Mouse (Mus musculus) embryo, embryonic 10 days (tissue): ENCODE measurements at regions not wholly inside any gene's neighbourhood (a gene's known extent, or its start where the extent isn't known, plus 50 kb on each side); places are given as distances from the start of the nearest gene placed in this dataset.

Experiments
- DNase-seq: peaks from one replicate; pipeline ENCODE4 v3.0.0-alpha.2; 2015; ENCODE audit warnings: low spot score

DNA sequence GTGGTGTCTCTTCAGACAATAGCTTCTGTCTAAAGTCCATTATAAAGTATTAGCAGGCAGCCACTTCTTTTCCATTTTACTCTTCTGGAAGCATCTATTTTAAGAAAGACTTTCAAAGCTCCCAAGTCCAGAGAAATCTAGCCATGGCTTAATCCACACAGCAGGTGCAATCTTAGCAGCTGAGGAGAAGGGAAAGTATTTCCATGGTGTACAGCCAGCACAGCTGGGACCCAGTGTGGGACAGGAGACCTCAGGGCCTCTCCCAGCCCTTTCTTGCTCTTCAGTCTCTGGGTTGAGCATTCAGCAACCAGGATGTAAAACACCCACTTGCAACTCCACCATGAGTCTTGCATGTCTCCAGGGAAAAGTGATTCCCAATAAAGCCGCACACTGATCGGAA is 202.8 kb downstream of the Gadd45g start:
- no peak for DNase-seq

DNA sequence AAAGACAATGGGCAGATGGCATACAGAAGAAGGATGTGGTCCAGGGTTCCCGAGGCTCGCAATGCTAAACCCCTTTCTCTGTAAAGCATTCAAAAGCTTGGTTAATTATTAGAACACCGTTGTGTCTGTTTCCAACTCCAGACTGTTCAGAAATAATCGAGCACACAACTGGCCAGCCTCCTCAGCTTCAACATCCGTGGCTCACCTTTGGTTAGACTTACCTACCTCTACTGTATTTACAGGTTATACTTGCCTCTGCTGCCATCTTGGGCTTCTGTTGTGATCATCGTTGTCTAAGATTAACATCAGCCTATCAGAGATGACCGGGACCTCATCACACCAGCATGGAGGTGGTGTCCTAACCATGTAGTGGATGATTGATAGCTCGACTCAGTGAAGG is 209.3 kb downstream of the Gadd45g start:
- no peak for DNase-seq

DNA sequence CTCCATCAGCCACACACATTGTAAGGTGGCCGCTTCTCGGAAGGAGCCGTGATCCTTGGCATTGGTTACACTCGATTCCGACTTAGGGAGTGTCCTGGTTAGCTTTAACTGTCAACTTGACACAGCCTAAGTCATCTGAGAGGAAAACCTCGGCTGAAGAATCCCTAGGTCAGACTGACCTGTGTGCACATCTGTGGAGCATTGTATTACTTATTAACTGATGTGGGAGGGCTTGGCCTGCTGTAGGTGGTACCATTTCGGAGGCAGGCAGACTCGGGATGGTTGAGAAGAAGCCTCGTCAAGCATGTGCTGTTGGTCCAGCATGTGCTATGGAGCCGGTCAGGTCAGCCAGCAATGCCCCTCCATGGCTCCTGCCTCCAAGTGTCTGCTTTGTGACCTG is 211.0 kb downstream of the Gadd45g start:
- no peak for DNase-seq

DNA sequence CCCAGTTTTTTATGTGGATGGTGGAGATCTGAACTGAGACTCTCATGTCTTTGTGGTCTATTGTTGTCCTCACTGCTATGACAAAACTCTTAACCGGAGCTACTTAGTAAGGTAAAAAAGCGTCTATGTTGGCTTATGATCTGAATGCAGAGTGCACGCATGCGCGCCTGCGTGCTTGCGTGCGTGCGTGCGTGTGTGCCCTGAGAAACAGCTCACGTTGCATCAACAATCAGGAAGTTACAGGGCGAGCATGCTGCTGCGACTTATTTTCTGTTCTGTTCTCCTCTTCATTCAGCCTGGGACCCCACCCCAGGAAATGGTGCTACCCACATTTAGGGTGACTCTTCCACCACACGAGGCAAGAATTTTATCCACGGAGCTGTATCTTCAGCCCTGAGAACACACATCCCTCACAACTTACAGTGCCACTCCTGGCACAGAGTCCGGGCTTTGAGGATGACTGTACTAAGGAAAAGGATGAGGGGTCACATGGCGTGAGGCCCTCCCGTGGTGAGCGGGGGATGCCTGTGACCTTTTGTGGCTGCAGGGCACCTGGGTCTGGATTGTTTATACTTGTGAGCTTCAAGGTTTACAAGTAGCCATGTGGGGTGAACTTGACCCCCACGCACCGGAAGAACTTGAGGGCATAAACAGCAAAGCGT is 213.4 kb downstream of the Gadd45g start:
- DNase-seq: peak; percentile 43

DNA sequence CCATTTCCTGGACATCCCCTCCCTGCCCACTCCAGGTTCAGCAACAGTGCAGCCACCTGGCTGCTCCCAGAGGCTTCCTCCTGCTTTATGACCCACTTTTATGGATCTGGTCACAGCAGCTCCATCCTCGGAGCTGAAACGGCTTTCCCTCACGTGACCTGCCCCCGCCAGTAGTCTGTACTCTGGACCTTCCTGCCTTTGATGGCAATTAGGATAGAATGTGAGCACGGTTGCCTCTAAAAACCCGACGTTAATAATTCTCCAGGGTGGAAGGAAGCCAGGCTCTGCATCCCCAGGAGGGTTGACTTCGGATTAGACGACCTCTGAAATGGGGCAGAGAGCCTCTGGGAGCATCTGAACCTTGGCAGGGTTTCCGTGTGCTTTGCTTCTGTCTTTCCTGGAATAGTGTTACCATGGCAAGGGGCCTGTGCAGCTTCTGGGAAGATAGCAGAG is 214.0 kb downstream of the Gadd45g start:
- DNase-seq: no peak

DNA sequence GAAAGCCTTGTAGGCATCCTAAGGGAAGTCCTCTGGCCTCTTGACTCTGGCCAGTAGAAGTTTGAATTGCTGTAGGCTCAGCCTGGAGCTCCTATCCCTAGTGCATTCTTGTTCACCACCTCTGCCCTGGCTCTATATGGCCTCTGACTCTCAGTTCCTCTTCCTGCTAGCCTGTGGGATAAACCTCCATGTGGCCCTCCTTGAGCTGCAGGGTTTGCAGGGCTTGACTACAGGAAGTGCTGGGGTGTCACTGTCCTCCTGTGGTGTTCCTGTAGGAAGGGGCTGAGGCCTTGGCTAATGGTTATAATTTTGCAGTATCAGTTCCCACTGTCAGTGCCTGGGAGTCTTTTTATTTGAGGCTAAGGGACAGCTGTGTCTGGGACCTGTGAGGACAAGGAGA is 215.0 kb downstream of the Gadd45g start:
- no peak for DNase-seq

DNA sequence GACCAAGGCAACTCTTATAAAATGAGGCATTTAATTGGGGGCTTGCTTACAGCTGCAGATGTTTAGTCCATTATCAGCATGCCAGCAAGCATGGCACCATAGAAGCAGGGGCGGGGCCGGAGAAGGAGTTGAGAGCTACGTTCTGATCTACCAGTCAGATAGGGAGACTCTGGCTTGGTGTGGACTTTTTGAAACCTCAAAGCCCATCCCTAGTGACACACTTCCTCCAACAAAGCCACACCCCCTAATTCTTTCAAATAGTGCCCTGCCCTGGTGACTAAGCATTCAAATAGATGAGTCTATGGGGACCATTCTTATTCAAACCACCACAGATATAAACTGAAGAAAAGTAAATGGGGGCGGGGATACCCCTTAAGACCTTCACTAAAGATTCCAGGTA is 215.4 kb downstream of the Gadd45g start:
- DNase-seq: no peak

DNA sequence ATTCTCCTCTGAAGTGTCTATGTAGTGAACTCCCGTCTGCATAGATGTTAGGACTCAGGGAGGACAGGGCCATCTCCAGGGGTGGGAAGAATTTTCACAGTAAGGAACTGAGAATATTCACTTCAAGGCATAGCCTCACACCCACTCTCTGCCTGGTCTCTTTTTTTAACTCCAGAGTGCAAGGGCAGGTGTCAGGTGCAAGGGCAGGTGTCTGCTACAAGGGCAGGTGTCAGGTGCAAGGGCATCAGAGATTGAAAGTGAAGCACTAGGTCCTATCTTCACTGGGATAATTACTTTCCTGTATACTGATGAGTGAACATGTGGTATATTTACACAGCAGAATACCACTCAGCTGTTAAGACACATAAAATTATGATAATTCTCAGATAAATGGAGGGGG is 216.1 kb downstream of the Gadd45g start:
- no peak for DNase-seq

DNA sequence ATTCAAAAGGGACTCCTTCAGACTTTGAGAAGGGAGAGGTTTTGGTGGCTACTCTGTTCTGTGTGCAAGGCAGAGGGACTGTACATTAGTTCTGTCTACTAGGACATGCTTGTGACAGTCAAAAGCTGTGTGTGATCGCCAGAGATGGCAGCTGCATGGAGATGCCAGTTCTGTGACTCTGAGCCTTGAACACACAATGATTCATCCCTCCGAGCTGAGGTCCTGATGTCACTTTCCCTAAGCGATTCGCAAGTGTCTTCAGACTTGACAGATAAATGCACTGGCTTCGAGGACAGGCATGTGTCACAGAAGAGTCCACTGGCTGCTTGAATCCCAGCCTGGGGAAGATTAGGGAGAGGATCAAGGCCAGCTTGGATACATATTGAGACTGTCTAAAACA is 218.8 kb downstream of the Gadd45g start:
- no peak for DNase-seq

DNA sequence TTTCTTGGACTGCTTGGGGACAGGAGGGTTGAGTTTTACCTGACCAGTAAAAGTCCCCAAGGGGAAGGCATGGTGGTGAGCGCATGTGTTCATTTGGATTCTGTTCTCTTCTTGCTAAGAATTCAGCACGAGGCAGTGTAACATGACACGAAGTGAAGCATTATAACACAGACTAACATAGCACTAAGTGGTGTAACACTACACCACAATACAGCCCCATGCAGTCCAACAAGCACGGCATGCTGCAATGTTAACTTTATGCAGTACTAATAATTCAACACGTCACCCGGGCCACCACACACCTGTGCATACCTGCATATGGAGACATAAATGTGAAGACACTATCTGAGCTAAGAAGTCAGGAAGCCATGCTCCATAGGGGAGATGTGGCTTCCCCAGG is 219.2 kb downstream of the Gadd45g start:
- no peak for DNase-seq

DNA sequence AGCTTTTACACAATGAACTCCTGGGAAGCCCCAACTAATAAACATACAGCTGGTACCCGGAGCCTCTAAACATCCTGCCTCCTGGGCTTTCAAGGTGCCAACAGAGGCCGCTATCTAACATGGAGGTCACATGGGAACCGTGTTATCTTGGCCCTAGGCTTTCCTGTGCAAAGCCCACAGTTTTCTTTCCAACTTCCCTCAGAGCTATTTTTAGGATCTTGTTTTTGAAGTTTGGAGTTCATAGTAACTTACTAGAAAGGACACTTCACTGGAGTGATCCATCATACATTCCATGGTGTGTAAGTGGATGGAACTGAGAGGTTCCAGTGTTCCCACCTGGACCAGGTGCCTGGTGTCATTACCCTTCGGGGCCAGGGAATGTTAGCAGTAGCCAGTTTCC is 220.6 kb downstream of the Gadd45g start:
- DNase-seq: no peak

DNA sequence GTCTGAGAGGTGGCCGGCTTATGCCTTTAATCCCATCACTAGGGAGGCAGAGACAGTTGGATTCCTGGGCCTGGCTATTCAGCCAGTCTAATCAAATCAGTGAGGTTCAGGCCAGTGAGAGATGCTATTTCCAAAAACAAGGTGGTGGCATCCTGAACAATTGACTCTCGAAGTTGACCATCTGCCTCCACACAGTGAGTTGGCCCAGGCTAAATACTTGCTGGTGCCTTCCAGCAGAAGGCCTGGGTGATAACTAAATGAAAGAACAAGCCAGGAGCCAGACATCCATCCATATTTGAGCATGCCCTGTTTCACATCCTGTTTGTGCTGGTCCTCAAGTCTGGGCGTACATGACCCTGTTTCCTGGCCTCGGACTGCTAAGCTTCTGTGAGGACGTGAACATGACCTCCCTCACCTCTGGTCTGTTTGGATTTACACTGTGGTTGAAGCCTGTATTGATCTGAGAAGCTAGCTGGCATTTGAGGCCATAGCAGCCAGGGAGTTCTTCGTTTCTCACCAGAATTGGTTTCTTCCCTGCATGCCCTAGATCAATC is 222.5 kb downstream of the Gadd45g start:
- DNase-seq: peak; percentile 55

DNA sequence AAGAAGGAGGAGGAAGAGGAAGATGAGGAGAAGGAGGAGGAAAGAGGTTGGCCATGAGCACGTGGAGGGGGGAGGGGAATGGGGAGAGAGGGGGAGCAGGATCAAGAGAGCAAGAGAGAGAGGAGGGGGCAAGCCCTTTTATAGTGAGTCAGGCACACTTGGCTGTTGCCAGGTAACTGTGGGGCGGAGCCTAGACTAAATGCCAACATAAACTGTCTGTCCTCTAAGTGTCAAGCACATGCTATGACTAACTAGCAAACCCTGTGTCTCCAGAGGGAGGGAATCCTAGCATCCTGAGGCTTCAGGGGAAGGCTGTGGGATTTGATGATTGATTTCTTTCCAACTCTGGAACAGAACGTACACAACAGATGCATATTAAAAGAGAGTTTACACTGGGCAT is 223.2 kb downstream of the Gadd45g start:
- DNase-seq: no peak

DNA sequence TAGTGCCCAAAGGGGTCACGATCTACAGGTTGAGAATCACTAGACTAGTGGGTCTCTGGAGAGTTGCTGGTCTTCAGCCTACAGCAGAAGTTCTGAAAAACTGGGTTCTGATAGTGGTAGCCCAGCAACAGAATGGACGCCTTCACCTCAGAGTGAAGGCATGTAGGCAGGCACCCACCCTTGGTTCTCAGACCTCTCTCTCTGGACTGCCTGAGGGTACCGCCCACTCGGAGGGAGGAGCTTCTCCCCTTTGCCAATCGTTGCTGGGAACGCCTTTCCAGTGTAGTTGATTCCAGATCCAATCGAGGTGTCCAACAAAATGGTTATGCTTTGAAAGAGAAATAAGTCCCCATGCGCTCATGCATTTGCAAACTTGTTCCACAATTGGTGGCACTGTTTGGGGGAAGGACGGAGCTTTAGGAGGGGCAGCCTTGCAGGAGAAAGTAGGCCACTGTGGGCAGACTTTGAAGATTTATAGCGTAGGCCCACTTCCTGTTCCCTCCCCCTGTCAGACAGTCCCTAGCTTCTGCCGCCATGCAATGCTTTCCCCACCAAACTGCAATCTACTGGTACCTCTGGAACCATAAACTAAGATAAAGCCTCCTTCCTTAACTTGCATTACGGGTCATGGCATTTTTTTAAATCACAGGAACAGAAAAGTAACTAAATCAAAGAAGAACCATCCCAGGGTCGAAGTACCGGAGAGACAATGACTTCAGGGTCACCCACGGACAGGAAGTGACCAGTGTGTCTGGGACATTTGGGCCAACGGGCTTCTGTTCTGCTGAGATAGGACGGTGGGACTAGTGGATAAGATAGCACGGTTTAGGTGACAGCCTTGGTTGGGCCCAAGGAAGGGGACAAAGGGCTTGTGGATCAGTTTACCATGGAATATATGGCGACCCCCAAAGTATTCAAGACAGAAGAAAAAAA is 224.5 kb downstream of the Gadd45g start:
- DNase-seq: no peak

DNA sequence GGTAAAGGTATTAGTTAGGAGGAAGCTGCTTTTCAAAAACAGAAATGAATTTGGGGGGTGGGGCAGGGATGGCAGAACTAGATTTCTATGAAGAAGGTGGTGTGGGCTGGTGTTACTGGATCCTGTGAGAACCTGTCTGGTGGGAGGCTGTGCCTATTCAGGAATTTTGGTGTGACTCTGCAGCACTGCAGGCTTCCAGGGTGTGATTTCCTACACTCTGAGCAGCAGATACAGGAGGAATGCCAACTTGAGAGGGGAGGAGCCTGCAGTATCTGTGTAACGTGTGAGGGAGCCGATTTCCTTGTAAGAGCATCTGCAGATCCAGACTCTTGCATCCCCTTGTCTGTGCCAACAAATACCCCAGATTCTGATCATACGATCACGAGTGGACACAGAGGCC is 231.1 kb downstream of the Gadd45g start:
- DNase-seq: no peak

DNA sequence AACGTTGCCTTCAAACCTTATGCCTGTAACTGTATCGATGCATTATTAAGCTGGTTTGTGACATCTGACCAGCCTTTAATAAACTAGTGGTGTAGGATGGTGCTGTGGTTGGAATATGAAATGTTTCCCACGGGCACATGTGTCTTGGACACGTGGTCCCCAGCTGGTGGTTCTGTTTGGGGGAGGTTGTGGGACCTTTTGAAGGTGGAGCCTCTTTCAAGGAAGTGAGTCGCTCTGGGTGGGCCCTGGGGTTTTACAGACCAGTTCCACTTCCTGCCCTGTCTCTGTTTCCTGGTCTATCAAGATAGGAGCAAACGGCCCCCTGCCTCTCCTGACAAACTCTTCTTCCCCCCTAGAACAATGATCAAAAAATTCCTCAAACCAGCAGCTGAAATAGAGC is 232.1 kb downstream of the Gadd45g start:
- no peak for DNase-seq

DNA sequence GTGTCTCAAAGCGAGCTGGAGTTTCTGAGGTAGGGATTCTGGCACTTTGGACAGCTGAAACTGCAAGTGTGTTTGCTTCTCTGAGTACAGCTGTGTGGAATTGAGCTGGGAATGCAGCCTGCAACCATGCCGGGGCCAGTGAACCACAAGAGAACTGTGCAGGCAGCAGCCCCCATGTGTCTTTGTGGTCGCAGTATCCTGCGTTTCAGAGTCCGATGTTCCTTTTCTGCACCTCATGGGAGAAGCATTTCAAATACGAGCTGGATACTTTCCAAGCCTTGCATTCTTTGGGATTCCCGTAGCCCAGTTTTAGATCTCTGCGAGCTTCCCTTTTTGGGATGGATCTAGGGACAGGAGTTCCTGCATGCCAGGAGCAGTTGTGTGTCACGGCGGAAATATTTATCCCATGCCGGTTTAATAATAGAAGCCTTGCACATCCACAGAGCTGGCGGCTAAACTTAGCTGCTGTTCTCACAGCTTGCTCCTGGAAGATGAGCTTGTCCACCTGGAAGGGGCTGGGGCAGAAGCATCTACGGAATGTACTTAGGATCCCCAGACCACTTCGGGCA is 233.3 kb downstream of the Gadd45g start:
- DNase-seq: no peak

DNA sequence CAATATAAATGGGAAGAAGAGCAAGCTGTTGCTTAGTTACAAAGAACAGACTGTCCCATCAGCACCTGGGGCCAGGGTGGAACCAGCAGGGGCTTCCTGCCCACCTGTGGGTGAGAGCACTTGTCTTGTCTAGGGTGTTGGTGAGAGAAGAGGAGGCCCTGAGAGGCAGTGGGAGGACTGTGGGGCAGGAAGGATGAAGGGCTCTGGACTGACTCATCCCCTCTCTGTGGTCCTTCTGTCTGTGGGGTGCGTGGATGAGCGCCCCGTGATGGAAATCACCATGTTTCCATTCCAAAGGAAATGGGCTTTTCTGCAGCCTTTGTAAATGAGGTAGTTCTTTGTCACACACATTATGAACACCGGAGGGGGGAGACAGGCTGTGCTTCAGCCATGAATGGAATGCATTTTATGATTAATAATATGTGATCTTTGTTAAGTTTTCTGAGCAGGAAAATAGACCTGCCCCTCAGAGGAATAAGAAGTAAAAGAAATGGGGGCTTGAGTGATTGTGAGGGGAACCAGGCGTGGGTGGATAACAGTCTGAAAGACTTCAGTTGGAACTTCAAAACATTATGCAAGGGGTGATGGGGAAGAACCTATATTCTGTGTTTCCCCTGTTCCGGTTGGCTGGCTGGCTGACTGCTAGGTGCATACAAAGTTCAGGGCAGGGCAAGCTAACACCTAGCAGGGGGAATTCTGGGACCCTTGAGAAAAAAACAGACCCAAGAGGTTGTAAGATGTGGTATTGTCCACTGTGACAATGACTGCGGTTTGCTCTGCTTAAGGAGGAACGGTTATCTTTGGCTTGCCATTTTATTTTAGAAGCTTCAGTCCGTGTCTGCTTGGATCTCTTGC is 237.3 kb downstream of the Gadd45g start:
- DNase-seq: no peak

DNA sequence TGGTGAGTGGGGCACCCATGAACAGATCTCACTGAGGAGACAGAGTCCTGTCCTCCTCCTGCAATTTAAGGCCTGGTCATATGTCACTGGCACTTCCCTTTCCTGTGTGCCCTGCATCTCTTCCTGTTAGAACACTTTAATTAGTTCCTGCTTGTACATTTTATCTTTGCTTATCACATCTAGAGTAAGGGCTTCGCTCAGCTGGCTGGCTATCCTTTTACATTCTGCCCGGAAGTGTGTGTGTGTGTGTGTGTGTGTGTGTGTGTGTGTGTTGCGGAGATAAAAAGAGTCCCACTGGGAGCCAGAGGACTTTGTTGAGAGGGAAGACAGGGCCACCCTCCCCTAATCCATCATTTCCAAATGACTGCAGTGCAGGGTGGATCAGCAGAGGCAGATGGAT is 238.6 kb downstream of the Gadd45g start:
- no peak for DNase-seq

DNA sequence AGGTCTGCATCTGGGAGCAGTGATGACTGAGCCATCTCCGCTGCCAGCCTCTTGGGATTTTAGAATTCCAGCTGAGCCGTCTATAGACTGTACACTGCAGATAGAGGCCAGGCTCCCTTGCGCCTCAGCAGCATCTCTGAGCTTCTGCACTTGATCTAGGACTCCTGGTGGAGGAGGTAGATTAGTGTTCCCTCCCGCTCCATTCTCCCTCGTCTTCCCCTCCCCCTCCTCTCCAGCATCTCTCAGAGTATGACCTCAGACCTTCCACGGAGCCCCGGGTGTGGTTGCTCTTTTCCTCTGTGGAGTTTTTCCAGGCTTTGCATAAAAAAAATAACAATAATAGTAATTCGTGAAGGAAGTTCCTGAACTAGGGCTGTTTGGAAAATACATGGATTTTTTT is 241.8 kb downstream of the Gadd45g start:
- no peak for DNase-seq

DNA sequence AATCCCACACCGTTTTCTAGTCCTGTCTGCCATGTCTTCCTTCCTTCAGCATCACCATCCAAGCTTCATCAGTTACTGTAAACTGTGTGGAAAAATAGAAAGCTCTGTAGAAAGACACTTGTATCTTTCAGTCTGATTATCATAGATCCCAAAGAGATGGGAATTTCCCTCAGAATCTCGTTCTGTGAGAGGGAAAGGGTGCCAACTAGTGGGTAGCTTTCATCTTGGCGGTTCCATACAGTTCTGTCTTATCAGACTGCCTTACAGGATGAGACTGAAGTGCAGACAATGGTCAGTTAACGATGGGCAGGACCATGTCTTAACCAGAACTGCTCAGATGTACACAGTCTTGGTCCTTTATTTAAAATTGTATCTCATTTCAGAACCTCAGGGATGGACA is 243.9 kb downstream of the Gadd45g start:
- no peak for DNase-seq

DNA sequence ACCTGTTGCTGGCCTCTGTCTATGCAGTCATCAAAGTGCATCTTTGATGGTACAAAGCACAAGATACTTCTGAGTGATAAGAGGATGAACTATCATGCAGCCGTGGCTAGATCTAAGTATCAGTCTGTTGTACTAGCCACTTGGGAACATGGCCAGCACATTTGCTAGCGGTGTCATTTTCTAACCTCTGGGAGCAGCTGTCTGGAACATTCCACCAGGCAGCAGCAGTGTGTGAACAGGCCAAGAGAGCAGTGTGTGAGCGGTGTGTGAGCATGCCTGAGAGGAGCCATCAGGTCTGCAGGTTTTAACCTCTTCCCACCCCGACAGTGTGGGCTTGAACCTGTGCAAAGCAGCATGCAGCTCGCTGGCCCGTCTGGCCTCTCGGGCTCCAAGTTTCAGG is 248.3 kb downstream of the Gadd45g start:
- DNase-seq: no peak
